Mouse (Mus musculus) testis, adult 2 months (tissue): Measurements from ENCODE around the gene Sh2b3.

Source experiments
- CTCF ChIP-seq: fragments of 200-500 bp; IDR thresholded peaks from 2 replicates; pipeline ENCODE4 v1.5.1; 2012; ENCODE audit warnings: low read depth, mild to moderate bottlenecking, inconsistent platforms, low read length, moderate library complexity; ENCODE audit not compliant: control insufficient read depth, insufficient read depth, insufficient replicate concordance
- POLR2A ChIP-seq: fragments of 200-500 bp; IDR thresholded peaks from 2 replicates; pipeline ENCODE4 v1.6.1; 2012; ENCODE audit warnings: low read depth, mild to moderate bottlenecking, inconsistent platforms, low read length, moderate library complexity; ENCODE audit not compliant: control insufficient read depth

DNA sequence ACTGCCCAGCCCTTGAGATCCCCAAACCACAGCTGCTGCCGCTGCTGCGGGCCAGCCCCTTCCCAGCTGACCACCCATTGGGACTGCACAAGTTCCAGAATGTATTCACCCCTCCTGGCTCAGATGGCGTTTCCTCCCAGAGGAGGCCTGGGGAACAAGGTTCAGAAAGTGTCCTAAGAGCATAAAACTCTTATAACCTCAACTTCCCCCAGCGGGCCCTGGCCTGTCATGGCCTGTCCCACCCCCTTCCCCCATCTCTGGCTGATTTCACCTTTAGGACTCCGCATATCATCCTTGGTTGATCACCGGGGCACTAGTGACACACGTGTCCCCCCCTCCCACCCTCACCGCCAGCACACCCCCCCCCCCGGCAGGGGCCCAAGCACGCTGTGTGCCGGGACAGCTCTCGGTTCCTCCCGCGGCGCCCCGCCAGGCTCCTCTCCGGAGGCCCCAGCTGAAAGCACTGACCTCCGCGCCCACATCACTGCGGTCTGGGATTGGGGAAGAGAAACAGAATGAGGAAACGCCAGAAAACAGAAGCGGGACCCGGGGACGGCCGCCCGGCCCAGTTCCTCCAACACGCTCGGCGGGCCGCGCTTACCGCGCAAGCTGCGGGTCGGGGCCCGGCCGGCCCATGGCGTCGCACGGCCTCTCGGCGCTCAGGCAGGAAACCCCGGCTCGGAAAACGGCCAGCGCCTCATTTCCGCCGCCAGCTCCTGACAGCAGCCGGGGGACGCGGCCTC lies 1.3 kb downstream of the Sh2b3 start:
- TF ChIP-seq CTCF (no peak), POLR2A (no peak)
